Mouse (Mus musculus) erythroblast, embryonic 14.5 days (primary cell): ENCODE measurements around the gene Vwa5b1.

Experiments
- GATA1 ChIP-seq: IDR thresholded peaks from 2 replicates; pipeline ENCODE4 v1.6.1; 2012; ENCODE audit warnings: low read length, inconsistent platforms, mixed read lengths
- TAL1 ChIP-seq: IDR thresholded peaks from 3 replicates; pipeline ENCODE4 v1.6.1; 2012; ENCODE audit warnings: low read length, inconsistent platforms, mixed read lengths

DNA sequence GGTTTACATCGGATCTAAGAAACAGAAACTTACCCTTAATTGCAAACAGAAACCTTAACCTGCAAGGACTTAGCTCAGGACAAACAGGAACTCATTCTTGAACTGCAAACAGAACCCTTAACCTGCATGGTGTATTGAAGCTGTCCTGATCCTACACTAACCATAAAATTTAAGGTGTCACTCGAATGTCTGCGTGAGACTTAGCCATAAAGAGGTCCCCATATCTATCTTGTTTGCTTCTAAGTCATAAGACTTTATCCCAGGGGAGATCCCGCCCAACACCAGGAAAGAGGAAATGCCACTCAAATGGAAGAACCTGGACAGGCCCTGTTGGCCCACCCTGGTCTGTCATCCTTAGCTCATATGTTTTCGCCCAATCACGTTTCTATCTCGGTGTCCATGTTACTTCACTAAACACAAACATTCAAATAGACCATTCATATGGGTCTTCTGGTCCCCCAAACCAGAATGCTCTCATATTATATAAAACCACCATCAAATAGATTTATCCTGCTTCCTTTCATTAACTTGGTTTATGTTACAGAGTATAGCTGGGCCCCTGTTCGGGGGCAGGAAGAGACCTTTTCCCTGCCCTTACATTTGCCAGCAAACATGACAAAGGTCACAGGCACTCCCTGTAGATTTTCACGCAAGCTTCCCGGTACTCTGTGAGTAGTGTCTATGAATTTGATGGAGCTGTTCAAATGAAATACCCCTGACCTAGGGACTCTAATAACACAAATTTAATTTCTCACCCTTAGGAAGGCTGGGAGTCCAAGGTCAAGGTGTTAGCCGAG lies 34.6 kb upstream of the Vwa5b1 start:
- TF ChIP-seq TAL1: no peak
- no peak for TF ChIP-seq GATA1
